Mouse (Mus musculus): ENCODE results near the gene Tut7.
"Not testable (repeated sequence)": the region's sequence is repeated elsewhere in the genome, so short reads cannot be mapped to it uniquely, and the experiment has no call there.

Gene Tut7

GRCm38 (mm10) chr13:59834786-59835452, 12.0 kb upstream of the Tut7 start:
- no peak for DNase-seq (ENCODE audit: inconsistent age in 2 of 2, low spot score in 1 of 2)

- no peak for DNase-seq (ENCODE audit: inconsistent age in 2 of 2, low spot score in 1 of 2)
These were observed 9.9 kb upstream of the Tut7 start for GRCm38 (mm10) chr13:59832871-59833270.

- no peak for DNase-seq (ENCODE audit: inconsistent age in 2 of 2, low spot score in 1 of 2)
These were observed 9.5 kb upstream of the Tut7 start for GRCm38 (mm10) chr13:59832454-59832853.

- no peak for DNase-seq (ENCODE audit: inconsistent age in 2 of 2, low spot score in 1 of 2)
These were observed 3.0 kb upstream of the Tut7 start for GRCm38 (mm10) chr13:59825966-59826365.

- DNase-seq (ENCODE audit: inconsistent age in 2 of 2, low spot score in 1 of 2), result no peak
These were observed 2.1 kb downstream of the Tut7 start for GRCm38 (mm10) chr13:59820836-59821235.

- DNase-seq (ENCODE audit: inconsistent age in 2 of 2, low spot score in 1 of 2), result peak; percentile 39 to 73
These were observed 2.8 kb downstream of the Tut7 start for GRCm38 (mm10) chr13:59820114-59820513.

GRCm38 (mm10) chr13:59817352-59817751, 5.6 kb downstream of the Tut7 start:
- DNase-seq (ENCODE audit: inconsistent age in 2 of 2, low spot score in 1 of 2), result no peak

- DNase-seq (ENCODE audit: inconsistent age in 2 of 2, low spot score in 1 of 2), result no peak
These were observed 8.8 kb downstream of the Tut7 start for GRCm38 (mm10) chr13:59814109-59814591.

GRCm38 (mm10) chr13:59811581-59811980, 11.4 kb downstream of the Tut7 start:
- DNase-seq (ENCODE audit: inconsistent age in 2 of 2, low spot score in 1 of 2), result no peak

GRCm38 (mm10) chr13:59801000-59801399, 21.9 kb downstream of the Tut7 start:
- no peak for DNase-seq (ENCODE audit: inconsistent age in 2 of 2, low spot score in 1 of 2)

- DNase-seq (ENCODE audit: inconsistent age in 2 of 2, low spot score in 1 of 2), result no peak
These were observed 22.9 kb downstream of the Tut7 start for GRCm38 (mm10) chr13:59800077-59800476.

- DNase-seq (ENCODE audit: inconsistent age in 2 of 2, low spot score in 1 of 2), result no peak
These were observed 24.6 kb downstream of the Tut7 start for GRCm38 (mm10) chr13:59798306-59798705.

- DNase-seq (ENCODE audit: inconsistent age in 2 of 2, low spot score in 1 of 2), result no peak
These were observed 26.5 kb downstream of the Tut7 start for GRCm38 (mm10) chr13:59796466-59796848.

- no peak for DNase-seq (ENCODE audit: inconsistent age in 2 of 2, low spot score in 1 of 2)
These were observed 27.0 kb downstream of the Tut7 start for GRCm38 (mm10) chr13:59795807-59796465.

- no peak for DNase-seq (ENCODE audit: inconsistent age in 2 of 2, low spot score in 1 of 2)
These were observed 28.2 kb downstream of the Tut7 start for GRCm38 (mm10) chr13:59794786-59795185.

- DNase-seq (ENCODE audit: inconsistent age in 2 of 2, low spot score in 1 of 2), result no peak
These were observed 40.8 kb downstream of the Tut7 start, which contains the start of gene Gm49354 for GRCm38 (mm10) chr13:59782145-59782544. Gene Gm49354, minus strand, starts transcription at chr13:59782245.

GRCm38 (mm10) chr13:59779744-59780264, 43.1 kb downstream of the Tut7 start:
- DNase-seq (ENCODE audit: inconsistent age in 2 of 2, low spot score in 1 of 2), result not testable (repeated sequence)

- no peak for DNase-seq (ENCODE audit: inconsistent age in 2 of 2, low spot score in 1 of 2)
These were observed 43.7 kb downstream of the Tut7 start for GRCm38 (mm10) chr13:59779213-59779612.

- DNase-seq (ENCODE audit: inconsistent age in 2 of 2, low spot score in 1 of 2), result peak in 1 of 2 experiments; percentile 47
These were observed 47.8 kb downstream of the Tut7 start for GRCm38 (mm10) chr13:59775168-59775567.

GRCm38 (mm10) chr13:59771257-59771656, 51.7 kb downstream of the Tut7 start:
- DNase-seq (ENCODE audit: inconsistent age in 2 of 2, low spot score in 1 of 2), result peak; percentile 78 to 90

- no peak for DNase-seq (ENCODE audit: inconsistent age in 2 of 2, low spot score in 1 of 2)
These were observed 52.1 kb downstream of the Tut7 start for GRCm38 (mm10) chr13:59770847-59771246.

- peak; percentile 90 to 96 for DNase-seq (ENCODE audit: inconsistent age in 2 of 2, low spot score in 1 of 2)
These were observed 52.8 kb downstream of the Tut7 start for GRCm38 (mm10) chr13:59770164-59770562.

Data from adrenal gland, adult (tissue).